Mouse (Mus musculus) kidney, postnatal 4 days (tissue): Measurements from ENCODE around the gene Luc7l3.
"Not testable (repeated sequence)": the region's sequence is repeated elsewhere in the genome, so short reads cannot be mapped to it uniquely, and the experiment has no call there.

ENCODE experiments used
- DNase-seq, 2 experiments: peaks; one replicate each; pipeline ENCODE4 v3.0.0; 2021; ENCODE audit warnings: mixed read lengths in 2 of 2

Luc7l3 gene

DNA sequence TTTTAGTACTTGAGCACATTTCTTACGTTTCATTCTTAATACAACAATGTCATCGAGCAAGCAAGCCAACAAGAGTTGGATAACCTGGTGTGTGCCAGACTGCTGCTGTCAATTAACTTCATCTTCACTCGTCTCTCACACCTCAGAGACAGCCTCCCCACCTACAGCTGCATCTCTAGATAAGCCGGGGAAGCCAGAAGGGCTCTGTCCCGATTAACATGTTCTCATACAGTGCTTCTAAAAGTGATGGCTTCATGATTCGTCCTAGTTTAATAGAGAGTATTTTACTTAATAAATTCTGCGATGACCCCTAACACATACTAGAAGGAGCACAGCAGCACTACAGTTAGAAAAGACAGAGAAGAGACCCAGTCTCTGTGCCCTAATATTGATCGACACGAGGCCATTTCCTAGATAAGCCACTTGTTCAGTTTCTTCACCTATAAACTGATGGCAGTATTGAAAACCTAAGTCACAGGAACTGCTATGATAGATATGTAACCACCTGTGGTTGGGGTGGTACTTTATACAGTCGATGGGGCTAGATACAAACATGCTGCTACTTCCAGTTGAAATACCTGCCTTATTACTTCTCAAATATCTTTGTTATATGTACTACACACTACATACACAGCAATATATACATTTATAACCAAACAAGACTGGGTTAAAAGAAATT, 31.6 kb downstream of the Luc7l3 start:
- no peak for DNase-seq

DNA sequence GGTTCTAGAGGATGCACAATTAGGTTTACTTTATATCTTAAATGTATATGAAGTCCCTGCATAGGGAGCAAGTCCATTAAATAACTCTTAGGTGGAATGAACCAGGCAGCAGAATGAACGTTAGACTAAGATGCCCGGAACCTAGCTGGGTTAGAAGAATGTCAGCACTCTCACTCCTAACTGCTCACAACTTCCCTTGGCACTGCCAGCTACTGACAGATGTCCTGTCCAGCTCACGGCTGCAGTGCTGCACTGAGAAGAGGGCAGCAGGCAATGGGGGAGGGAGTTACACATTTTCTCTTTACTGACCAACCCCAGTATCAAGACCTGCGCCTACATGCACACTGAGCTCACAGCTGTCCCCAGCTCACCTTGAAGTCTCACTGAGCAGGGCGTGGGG, 34.7 kb downstream of the Luc7l3 start:
- no peak for DNase-seq

DNA sequence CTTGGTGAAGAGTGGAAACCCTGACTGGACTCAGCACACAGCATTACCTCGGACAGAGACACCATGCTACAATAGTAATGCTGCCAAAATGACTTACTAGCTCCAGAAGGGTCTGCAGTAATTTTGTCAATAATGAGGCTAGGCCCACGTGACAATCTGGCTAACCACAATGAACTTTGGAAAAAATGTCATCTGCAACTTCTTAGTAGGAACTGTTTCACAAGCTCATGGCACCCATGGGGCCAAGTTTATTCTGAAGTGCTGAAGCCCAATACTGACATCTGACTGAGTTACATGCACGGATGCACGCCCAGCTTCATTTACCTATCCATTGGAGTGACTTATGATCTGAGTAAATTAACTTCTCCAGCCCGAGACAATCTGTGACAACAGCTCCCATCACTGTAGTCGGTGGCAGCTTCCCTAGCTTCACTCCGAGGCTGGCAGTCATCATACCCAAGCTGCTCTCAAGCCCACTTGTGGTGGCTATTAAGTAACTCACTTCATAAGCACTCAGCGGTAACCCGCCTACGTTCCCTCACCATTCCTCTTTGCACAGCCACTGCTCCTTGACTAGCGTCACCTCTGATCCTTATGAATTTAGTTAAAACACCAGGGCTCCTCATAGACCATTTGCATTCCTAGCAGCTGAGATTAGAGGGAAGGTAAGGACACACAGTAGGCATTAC, 35.8 kb downstream of the Luc7l3 start:
- peak in 1 of 2 experiments; percentile 36 for DNase-seq

DNA sequence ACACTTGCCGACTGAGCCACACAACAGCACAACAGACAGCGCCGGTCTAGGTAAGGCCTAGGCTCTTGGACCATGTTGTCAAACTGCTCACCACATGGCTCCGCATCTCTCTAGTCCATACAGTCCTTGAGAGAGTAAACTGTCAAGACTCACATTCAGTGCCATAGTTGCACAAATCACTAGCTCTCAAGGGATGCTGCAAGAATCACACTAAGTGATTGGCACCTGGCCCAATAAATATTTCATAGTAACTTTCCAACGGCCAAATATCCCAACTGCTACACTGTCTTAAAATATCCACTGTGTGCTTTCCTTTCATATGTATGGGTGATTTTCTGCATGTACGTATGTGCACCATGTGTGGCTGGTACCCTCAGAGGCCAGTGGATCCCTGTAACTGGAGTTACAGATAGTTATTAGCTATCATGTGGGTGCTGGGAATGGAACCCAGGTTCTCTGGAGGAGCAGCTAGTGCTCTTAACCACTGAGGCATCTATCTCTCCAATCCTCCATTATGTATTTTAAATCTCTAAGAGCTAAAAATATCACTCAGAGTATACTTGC, 38.2 kb downstream of the Luc7l3 start:
- DNase-seq, result no peak

DNA sequence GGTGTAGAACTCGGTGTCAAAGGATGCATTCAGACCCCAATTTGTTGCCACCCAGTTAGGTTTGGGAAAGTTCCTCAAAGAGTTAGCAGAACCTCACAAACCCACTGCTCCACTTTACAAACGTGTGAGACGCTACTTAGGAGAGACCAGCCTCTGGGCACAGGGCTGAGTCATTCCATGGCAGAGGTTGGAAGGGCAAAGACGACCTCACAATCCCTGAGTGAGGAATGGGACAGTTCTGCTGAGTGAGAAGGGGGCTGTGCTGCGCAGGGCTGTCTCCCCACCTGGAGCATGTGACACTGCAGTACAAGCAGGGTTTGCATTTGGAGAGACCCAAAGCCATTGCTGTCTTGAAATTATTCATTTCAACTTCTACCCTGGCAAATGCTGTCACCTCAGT, 39.5 kb downstream of the Luc7l3 start:
- DNase-seq, result no peak

DNA sequence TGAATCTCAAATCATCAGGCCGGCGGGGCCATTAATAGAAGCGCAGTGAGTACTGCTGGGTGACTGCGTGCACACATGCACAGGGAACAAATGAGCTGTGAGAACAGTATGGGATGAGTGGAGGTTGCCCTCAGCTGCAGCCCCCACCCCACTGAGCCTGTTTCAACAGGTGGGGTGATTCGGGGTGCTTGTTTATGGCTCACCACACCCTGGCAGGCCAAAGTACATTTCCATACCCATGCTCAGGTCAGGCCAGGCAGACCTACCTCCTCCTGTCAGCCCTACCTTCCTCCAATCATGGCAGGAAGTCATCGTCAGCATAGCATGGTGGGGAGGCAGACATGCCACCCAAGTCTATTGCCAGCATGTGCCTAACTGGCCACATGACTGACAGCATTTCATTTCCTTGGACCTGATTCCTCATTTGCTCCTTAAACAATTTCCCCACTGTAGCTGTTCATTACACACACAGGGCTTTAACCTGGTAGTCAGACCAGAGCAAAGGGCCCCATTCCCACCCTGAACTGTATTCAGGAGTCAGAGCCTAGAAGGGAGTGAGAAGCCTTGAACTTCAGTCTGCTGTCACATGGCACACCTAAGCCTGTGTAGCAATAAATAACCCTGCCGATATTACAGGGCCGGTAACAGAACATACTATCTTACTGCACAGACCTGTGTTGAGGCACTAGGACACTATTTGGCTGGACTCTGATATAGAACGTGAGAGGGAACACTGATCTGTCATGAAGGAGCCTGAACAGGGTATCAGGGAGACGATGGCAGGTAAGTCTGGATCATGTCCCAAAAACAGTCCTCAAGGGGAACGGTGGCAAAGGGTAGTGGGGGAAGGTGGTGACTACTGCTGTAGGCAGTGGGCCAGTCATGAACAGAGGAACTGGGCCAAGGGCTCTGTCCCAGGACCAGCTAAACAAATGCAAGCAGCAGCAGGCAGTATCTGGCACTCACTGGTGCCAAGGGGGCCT, 40.3 kb downstream of the Luc7l3 start, which contains the start of gene Gm21885:
Gene Gm21885 (plus strand): TSS at position 675 of the 983 bp plus-strand sequence.
- DNase-seq, result peak in 1 of 2 experiments; percentile 21

DNA sequence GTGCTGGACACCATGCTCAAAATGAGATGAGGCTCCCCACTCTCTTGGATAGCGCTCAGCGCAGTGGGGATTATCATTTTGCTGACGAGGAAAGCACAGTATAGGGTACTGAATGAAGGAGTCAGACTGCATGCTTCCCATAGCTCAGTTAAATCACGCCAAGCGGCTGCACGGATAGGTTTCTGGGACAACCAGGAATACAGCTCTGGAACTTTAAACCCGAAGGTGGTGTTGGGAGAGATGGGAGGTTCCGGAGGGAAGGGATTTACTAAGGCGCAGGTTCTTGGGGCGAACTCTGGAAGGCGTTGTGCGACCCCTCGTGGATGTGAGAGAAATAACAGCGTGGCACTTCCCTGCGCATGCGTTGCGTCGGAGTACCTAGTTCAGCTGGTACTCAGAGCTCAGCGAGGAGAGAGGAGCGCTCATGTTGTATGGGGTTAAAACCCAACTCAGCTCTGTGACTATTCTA, 44.9 kb downstream of the Luc7l3 start:
- DNase-seq, result peak; percentile 89 to 91

DNA sequence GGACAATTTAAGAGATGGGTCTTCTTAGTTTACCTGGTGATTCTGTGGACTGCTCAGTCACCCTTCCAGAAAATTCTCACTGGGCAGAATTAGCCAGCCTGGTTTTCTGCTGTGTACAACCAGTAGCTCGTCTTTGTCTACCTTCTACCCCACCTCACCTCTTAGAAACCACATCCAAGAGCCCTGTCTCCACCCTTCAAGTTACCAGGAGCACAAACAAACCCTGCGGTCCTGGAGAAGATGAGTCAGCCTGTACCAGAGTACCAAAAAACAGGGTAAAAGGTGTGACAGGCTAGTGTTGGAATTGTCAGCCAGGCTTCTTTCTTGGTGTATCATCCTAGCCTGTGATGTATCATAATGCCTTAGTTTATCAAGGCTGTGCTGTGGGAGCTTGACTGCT, 46.1 kb downstream of the Luc7l3 start:
- no peak for DNase-seq

DNA sequence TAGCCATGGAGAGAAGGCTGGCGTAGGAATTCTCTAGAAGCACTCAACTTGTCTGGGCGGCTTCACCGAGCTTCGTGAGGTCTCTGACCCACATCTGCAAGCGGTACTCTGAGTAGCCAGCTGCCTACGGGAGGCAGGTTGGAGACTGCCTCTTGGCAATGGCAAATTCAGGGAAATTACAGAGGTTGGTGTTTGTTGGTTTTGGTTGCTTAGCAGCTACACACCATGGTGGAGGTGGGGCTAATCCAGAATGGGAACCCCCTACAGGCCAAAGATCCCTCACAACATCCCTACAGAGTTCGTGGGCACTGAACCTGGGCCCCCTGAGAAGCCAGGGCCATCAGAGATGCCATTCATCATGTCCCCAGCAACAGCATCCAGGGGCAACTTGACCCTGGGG, 46.6 kb downstream of the Luc7l3 start:
- DNase-seq, result no peak

DNA sequence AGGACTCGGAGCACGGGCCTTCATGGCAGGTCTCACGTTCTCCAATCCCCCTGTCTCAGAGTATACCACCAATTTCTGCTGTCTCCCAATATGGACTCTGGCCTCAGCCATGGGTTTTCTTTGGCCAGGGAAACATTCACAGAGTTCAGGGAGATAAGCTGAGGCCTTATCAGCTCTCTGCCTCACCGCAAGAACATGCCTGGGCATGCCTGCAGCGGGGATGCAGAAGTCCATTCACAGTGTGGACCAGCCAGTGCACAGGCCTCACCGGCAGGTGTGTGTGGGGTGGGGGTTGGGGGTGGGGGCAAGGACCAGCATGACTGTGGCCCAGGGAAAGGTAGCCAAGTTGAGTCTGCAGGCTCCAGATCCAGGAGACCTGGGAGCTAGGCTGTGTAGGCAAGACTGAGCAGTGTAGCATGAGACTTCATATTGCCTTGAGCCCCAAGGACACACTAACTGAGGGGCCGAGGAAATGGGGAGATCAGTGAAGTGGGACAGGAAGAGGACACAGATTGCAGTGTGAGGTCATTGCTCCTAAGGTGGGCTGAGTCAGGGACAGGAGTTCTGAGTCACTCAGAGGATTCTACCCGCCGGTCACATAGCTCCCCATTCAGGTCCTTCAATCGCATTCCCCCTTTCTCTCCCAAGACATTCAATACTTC, 47.5 kb downstream of the Luc7l3 start:
- DNase-seq, result no peak

DNA sequence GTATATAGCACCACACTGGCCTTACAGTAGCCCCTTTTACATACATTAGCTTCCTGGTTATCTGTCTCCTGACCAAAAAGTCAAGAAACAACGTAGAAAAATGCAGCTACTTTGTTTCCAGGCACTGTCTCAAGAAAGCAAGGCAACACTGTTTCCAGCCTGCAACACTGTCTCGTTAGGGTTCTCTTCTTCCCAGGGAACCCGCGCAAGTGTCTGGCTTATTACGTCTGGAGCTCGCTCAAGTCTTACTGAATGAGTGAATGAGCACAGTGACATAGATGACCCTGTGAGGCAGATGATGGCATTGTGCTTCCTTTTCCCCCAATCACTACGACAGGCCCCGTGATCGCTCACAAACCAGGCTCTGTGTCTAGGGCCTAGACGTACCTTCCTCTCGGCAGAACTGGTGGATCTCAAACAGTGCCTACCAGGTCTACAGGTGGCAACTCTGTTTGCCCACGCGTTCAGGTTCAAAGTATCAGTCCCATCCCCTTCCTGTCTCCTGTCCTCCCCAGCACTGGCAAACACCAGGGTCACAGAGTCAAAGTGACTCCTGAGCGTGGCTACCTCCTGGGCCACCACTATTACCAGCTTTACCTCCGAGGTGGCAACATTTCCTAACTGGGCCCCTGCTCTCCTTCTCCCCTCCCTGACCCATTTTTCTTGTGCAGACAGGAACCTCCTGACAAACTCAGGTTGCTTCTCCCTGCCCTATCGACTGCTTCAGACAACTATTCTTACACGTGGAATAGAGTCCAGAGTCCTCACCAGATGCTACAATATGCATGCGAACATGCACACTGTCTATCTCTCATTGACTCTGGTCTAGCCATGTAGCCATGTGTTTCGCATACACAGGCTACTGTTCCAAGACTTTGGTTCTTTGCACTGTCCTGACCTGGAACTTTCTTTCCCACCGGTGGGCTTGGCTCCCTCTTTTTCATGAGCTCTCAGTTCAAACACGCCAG, 48.5 kb downstream of the Luc7l3 start:
- no peak for DNase-seq

DNA sequence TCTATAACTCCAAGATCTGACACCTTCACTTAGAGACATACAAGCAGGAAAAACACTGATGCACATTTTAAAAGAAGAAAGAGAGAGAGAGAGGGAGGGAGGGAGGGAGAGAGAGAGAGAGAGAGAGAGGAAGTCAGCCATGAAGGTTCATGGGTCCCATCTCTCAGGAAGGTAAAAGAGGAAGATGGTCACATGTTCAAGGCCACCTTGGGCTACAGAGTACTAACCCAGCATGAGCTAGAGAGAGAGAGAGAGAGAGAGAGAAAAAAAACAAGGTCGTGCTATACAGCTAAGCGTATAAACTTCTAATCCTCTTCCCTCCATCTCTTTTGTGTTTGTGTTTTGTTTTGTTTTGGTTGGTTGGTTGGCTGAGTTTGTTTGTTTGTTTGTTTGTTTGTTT, 50.8 kb downstream of the Luc7l3 start:
- DNase-seq, result no peak

GRCm38 (mm10) chr11:94269906-94270305, 51.9 kb downstream of the Luc7l3 start:
- no peak for DNase-seq

- DNase-seq, result no peak
Observed at GRCm38 (mm10) chr11:94268761-94269160, 53.0 kb downstream of the Luc7l3 start.

DNA sequence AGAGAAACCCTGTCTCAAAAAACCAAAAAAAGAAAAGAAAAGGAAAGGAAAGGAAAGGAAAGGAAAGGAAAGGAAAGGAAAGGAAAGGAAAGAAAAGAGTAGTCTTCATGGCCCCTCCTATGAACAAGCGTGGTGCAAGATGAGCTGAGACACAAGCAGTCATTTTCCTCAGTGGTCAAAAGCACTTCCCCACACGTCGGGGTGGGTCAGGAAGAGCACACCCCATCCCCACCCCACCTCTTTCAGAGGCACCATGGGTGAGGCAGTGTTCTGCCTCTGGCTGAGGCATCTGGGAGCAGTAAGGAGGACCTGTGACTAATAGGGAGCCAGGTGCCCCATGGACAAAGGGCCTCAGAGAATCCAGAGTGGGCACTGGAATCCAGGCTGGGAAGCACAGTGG, 55.6 kb downstream of the Luc7l3 start:
- not testable (repeated sequence) for DNase-seq

GRCm38 (mm10) chr11:94265134-94265785, 56.5 kb downstream of the Luc7l3 start:
- DNase-seq, result peak; percentile 80 to 86

GRCm38 (mm10) chr11:94261585-94262370, 60.0 kb downstream of the Luc7l3 start:
- no peak for DNase-seq

DNA sequence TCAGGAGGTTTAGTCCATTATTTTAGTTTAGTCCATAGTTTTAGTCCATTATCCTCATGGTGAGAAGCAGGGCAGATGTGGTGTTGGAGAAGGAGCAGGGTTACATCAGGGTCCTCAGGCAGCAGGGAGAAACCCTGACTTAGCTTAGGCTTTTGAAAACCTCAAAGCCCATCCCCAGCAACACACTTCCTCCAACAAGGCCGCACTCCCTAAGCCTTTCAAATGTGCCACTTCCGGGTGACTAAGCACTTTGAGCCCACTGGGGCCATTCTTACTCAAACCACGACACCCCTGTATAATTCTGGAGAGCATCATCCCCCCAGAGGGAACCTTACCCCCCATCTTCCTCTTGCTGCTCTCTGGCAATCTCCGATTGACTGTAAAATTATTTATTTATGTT, 62.0 kb downstream of the Luc7l3 start:
- DNase-seq, result no peak

GRCm38 (mm10) chr11:94257987-94258386, 63.8 kb downstream of the Luc7l3 start:
- no peak for DNase-seq

DNA sequence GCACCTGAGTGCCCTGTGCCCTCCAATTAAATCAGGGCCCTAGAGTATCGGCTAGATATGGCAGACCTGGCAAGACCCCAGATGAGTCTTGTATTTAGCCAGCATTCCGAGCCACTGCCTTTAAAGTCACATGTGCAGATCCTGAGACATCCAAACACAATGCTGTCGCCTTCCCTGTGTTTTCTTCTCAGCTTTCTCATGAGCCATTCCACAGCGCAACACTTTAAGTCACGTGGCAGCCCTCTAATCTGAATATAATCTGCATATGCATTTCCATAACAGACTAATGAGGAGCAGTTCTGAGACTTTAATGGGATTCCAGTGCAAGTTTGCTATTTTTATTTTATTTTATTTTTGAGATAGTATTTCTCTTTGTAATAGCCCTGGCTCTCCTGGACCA, 66.1 kb downstream of the Luc7l3 start:
- DNase-seq, result no peak
